Mouse (Mus musculus) liver, embryonic 14.5 days (tissue): ENCODE measurements around the gene Ppp2r1b.

Experiments used
- CTCF ChIP-seq: IDR thresholded peaks from 2 replicates; pipeline ENCODE4 v1.5.1; 2016; ENCODE audit warnings: antibody characterized with exemption, low read depth, control low read depth
- EP300 ChIP-seq: IDR thresholded peaks from 2 replicates; pipeline ENCODE4 v1.6.1; 2016; ENCODE audit warnings: antibody characterized with exemption, low read depth

- no peak for TF ChIP-seq EP300
- no peak for TF ChIP-seq CTCF
Observed at GRCm38 (mm10) chr9:50889964-50890363, 44.9 kb downstream of the Ppp2r1b start.
